Mouse (Mus musculus) brain, embryonic 14.5 days (tissue): Measurements from ENCODE around the gene Borcs8.

Source experiments
- CTCF ChIP-seq: fragments of 200-500 bp; IDR thresholded peaks from 2 replicates; pipeline ENCODE4 v1.5.1; 2012; ENCODE audit warnings: inconsistent platforms, mild to moderate bottlenecking, moderate library complexity, borderline replicate concordance; ENCODE audit not compliant: insufficient read depth, insufficient read length; ENCODE audit errors: extremely low read depth
- POLR2A ChIP-seq: fragments of 200-500 bp; IDR thresholded peaks from 2 replicates; pipeline ENCODE4 v1.6.1; 2012; ENCODE audit warnings: mild to moderate bottlenecking, inconsistent platforms, borderline replicate concordance; ENCODE audit not compliant: poor library complexity, insufficient read depth, insufficient read length, severe bottlenecking; ENCODE audit errors: extremely low read depth

- TF ChIP-seq POLR2A (no peak), CTCF (no peak)
These were observed 24.0 kb downstream of the Borcs8 start for GRCm38 (mm10) chr8:70163316-70163715.
